Mouse (Mus musculus) WW6 (cell line): ENCODE results near the gene Hist1h3f.
"Not testable (repeated sequence)": the region's sequence is repeated elsewhere in the genome, so short reads cannot be mapped to it uniquely, and the experiment has no call there.

Source experiments
- DNase-seq: peaks from one replicate; pipeline ENCODE4 v3.0.0-alpha.2; 2013; ENCODE audit warnings: low read depth, low spot score

The Hist1h3f gene

GRCm38 (mm10) chr13:23561883-23562659 is 18.2 kb downstream of the Hist1h3f start, which contains the start of gene Hist1h3e:
TSS of gene Hist1h3e (minus strand) at chr13:23562369.
- not testable (repeated sequence) for DNase-seq

GRCm38 (mm10) chr13:23562699-23563462 is 19.0 kb downstream of the Hist1h3f start:
- no peak for DNase-seq

GRCm38 (mm10) chr13:23564482-23564881 is 20.6 kb downstream of the Hist1h3f start:
- DNase-seq = no peak

GRCm38 (mm10) chr13:23570261-23571021 is 26.6 kb downstream of the Hist1h3f start:
- not testable (repeated sequence) for DNase-seq

GRCm38 (mm10) chr13:23571022-23571503 is 27.2 kb downstream of the Hist1h3f start, which contains the start of the genes Hist1h2ae and Hist1h2bg:
TSS of gene Hist1h2ae (minus strand) at chr13:23571220.
TSS of gene Hist1h2bg (plus strand) at chr13:23571396.
- no peak for DNase-seq

- DNase-seq = not testable (repeated sequence)
These were observed 27.8 kb downstream of the Hist1h3f start for GRCm38 (mm10) chr13:23571504-23572217.

GRCm38 (mm10) chr13:23572218-23573033 is 28.6 kb downstream of the Hist1h3f start:
- no peak for DNase-seq

GRCm38 (mm10) chr13:23573034-23573897 is 29.4 kb downstream of the Hist1h3f start:
- DNase-seq = not testable (repeated sequence)

- DNase-seq = not testable (repeated sequence)
These were observed 30.2 kb downstream of the Hist1h3f start, which contains the start of the genes Hist1h2bf and Hist1h2ad for GRCm38 (mm10) chr13:23573898-23574524. TSS of gene Hist1h2bf (minus strand) at chr13:23574196. TSS of gene Hist1h2ad (plus strand) at chr13:23574381.

- not testable (repeated sequence) for DNase-seq
These were observed 30.8 kb downstream of the Hist1h3f start for GRCm38 (mm10) chr13:23574546-23575170.

- DNase-seq = no peak
These were observed 31.5 kb downstream of the Hist1h3f start, which contains the start of gene Hist1h3d for GRCm38 (mm10) chr13:23575271-23575851. TSS of gene Hist1h3d (plus strand) at chr13:23575763.

GRCm38 (mm10) chr13:23575864-23576313 is 32.0 kb downstream of the Hist1h3f start:
- DNase-seq = not testable (repeated sequence)

- DNase-seq = no peak
These were observed 32.6 kb downstream of the Hist1h3f start for GRCm38 (mm10) chr13:23576351-23576881.

- no peak for DNase-seq
These were observed 33.2 kb downstream of the Hist1h3f start for GRCm38 (mm10) chr13:23576906-23577639.

- DNase-seq = no peak
These were observed 34.0 kb downstream of the Hist1h3f start for GRCm38 (mm10) chr13:23577835-23578234.
